Mouse (Mus musculus) layer of hippocampus, adult 9-10 months (tissue): ENCODE measurements around the gene Mif4gd.

Experiments
- DNase-seq: peaks from one replicate; pipeline ENCODE4 v3.0.0; 2022; ENCODE audit warnings: low spot score

Gene Mif4gd

GRCm38 (mm10) chr11:115564064-115564809 is 48.5 kb downstream of the Mif4gd start, which contains the start of gene Nup85:
TSS of gene Nup85 (plus strand) at chr11:115564434.
- peak; percentile 96 for DNase-seq

GRCm38 (mm10) chr11:115563406-115563805 is 49.4 kb downstream of the Mif4gd start:
- DNase-seq = no peak
